Mouse (Mus musculus): ENCODE results near the gene Dpagt1.

- TF ChIP-seq CTCF (IDR thresholded peaks at IDR 0.05; ENCODE audit: insufficient read depth, low read depth, low read length): no peak
- TF ChIP-seq POLR2A (IDR thresholded peaks at IDR 0.05; ENCODE audit: insufficient read depth, low read depth, low read length): no peak
These were observed 11.1 kb downstream of the Dpagt1 start for GRCm38 (mm10) chr9:44336964-44337363.
